Mouse (Mus musculus): Measurements from ENCODE around the gene Gm16506. TPM values are rescaled to one million over a fixed set of nuclear protein-coding genes. Genes with fewer than 3 reads are reported as not detected.
"Not testable (repeated sequence)": the region's sequence is repeated elsewhere in the genome, so short reads cannot be mapped to it uniquely, and the experiment has no call there.

Gm16506 gene
- not detected for total RNA-seq (2021)

DNA sequence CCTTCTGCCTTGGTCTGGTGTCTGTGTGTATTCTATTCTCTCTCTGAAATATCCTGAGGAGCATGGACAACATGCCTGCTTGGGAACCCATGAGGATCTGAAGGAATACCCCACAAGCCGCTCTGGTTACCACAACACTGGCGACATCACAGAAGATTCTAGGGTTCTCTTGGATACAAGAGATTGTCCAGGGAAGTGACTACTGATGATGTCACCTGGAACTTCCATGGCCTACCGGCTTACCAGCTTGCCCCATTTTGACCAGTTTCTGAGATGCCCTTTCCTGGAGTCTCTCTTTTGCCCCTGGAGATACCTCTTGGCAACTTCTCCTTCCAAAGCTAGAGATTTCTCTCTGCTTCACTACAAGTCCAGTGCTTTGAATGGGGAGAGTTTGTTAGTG is at the start of gene Gm16506:
TSS of gene Gm16506 (minus strand) at position 101 of the 400 bp plus-strand sequence.
- not testable (repeated sequence) for DNase-seq

DNA sequence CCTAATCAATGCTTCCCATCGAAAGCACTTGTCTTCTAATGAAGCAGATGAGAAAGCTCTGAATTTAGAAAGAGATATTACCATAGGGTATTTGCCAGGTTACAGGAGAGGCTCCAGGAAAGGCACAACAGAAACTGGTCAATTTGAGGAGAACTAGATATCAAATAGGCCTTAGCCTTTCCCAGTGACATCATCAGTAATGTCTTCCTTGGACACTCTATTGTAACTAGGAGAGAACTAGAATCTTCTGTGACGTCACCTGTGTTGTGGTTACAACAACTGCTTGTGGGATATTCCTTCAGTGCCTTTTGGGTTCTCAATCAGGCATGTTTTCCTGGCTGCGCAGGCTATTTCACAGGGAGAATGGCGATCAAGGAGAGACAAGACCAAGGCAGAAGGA is 20.3 kb upstream of the Gm16506 start, which contains the start of gene Gm6526:
TSS of gene Gm6526 (plus strand) at position 301 of the 400 bp plus-strand sequence.
- not testable (repeated sequence) for DNase-seq

DNA sequence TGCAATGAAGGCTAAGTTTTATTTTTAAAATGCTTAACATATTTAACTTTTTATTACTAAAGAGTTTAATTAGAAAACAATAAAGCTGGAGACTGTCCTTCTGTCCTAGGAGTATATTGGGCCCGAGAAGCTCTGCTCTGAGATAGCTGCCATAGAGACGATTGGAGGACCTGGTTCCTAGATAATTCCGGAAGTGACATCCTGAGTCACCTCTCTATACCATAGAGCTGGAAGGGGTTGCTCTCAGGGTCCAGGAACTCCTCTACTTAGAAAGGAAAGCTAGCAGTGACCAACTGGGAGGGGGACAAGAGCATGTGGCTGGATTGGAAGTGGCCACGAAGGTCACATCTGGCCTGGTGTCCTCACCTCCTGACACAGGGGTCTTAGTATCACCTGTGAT is 29.7 kb downstream of the Gm16506 start, which contains the start of gene Gm7324:
TSS of gene Gm7324 (plus strand) at position 208 of the 400 bp plus-strand sequence.
- not testable (repeated sequence) for DNase-seq

DNA sequence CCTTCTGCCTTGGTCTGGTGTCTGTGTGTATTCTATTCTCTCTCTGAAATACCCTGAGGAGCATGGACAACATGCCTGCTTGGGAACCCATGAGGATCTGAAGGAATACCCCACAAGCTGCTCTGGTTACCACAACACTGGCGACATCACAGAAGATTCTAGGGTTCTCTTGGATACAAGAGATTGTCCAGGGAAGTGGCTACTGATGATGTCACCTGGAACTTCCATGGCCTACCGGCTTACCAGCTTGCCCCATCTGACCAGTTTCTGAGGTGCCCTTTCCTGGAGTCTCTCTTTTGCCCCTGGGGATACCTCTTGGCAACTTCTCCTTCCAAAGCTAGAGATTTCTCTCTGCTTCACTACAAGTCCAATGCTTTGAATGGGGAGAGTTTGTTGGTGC is 50.2 kb downstream of the Gm16506 start, which contains the start of gene Gm8165:
TSS of gene Gm8165 (minus strand) at position 101 of the 400 bp plus-strand sequence.
- DNase-seq = not testable (repeated sequence)

Other genes starting within 250 kb of the Gm16506 start
- gene Gm5799, start 183.9 kb downstream of the Gm16506 start, total RNA-seq (2021) = not detected
- gene Gm17654, start 148.3 kb downstream of the Gm16506 start, total RNA-seq (2021) = not detected
- gene Gm10375, start 119.5 kb downstream of the Gm16506 start, total RNA-seq (2021) = not detected
- not detected for gene Gm8165, start 50.3 kb downstream of the Gm16506 start, total RNA-seq (2021)
- 1 to 10 TPM; 1.2 to 1.5 TPM for gene Gm7324, start 29.7 kb downstream of the Gm16506 start, total RNA-seq (2021)
- not detected for gene Gm6526, start 20.4 kb upstream of the Gm16506 start, total RNA-seq (2021)
- not detected for gene Gm8180, start 57.3 kb upstream of the Gm16506 start, total RNA-seq (2021)
- not detected for gene Ear1, start 148.0 kb upstream of the Gm16506 start, total RNA-seq (2021)
- gene Ear10, start 196.1 kb upstream of the Gm16506 start, total RNA-seq (2021) = not detected
- gene Gm8113, start 197.9 kb upstream of the Gm16506 start, total RNA-seq (2021) = under 1 TPM in 1 of 2 experiments, not detected in 1; 0.33 TPM
- not detected for gene Ang5, start 229.6 kb upstream of the Gm16506 start, total RNA-seq (2021)